Mouse (Mus musculus): ENCODE results near the gene Glyatl3. TPM values are rescaled to one million over a fixed set of nuclear protein-coding genes. Genes with fewer than 3 reads are reported as not detected.
A peak's percentile ranks its signal among the peaks of the same experiment; 100 is the strongest.

Glyatl3 gene
- polyA plus RNA-seq, 1 experiment: not detected

DNA sequence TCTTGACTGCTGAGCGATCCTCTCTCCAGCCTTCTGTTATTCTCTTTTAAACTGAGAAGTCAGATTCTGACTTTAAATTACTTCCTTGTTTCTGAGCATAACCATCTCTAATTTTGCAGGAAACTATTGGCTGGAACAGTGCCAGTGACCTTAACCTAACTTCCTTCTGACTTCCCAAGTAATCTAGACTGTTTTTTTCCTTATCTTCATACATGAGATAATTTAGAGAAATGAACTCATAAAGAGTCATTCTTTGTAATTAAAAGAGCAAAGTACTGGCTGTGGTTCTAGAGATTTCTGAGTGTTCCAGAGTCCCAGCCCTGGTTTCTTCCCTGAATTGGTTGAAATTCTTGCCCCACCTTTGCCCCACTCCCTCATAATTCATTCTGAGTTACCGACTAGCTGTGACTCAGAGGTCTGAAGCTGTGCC lies 40.6 kb downstream of the Glyatl3 start:
- peak overlapping the region; percentile 37; the same call in 1 of the 2 replicates for H3K27ac ChIP-seq (ENCODE audit: insufficient read depth, low read length)
- no peak for TF ChIP-seq POLR2A (IDR thresholded peaks at IDR 0.05; ENCODE audit: low read depth, low read length)
- TF ChIP-seq CTCF (IDR thresholded peaks at IDR 0.05; ENCODE audit: borderline replicate concordance, insufficient read depth, low read length): no peak
- H3K4me1 ChIP-seq (ENCODE audit: control insufficient read depth, insufficient read depth, low read length): peaks cover 4% of the 10 kb centered on the region; the same call in 1 of the 2 replicates
- no peak overlapping the region for H3K4me3 ChIP-seq (ENCODE audit: insufficient read depth, low read length)

DNA sequence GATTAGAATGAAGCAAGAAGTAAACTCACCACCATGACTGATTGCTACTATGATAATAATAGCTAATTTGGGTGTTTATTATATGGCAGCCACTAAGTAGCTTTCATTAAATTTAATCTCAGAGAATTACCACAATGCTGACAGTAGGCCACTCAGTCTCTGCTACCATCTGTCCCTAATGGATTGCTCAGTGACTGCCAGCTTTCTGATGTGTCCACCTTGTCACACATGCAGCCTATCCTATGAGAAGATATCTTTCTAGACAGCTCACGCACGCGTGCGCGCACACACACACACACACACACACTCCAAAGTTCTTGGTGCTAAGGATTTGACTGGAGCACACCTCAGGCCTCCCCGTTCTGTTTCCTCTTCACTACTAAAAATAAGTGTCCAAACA lies 41.5 kb downstream of the Glyatl3 start:
- no peak overlapping the region for H3K27ac ChIP-seq (ENCODE audit: insufficient read depth, low read length)
- H3K4me1 ChIP-seq (ENCODE audit: control insufficient read depth, insufficient read depth, low read length): peaks cover 4% of the 10 kb centered on the region; the same call in 1 of the 2 replicates
- TF ChIP-seq CTCF (IDR thresholded peaks at IDR 0.05; ENCODE audit: borderline replicate concordance, insufficient read depth, low read length): no peak
- TF ChIP-seq POLR2A (IDR thresholded peaks at IDR 0.05; ENCODE audit: low read depth, low read length): no peak
- H3K4me3 ChIP-seq (ENCODE audit: insufficient read depth, low read length): no peak overlapping the region

DNA sequence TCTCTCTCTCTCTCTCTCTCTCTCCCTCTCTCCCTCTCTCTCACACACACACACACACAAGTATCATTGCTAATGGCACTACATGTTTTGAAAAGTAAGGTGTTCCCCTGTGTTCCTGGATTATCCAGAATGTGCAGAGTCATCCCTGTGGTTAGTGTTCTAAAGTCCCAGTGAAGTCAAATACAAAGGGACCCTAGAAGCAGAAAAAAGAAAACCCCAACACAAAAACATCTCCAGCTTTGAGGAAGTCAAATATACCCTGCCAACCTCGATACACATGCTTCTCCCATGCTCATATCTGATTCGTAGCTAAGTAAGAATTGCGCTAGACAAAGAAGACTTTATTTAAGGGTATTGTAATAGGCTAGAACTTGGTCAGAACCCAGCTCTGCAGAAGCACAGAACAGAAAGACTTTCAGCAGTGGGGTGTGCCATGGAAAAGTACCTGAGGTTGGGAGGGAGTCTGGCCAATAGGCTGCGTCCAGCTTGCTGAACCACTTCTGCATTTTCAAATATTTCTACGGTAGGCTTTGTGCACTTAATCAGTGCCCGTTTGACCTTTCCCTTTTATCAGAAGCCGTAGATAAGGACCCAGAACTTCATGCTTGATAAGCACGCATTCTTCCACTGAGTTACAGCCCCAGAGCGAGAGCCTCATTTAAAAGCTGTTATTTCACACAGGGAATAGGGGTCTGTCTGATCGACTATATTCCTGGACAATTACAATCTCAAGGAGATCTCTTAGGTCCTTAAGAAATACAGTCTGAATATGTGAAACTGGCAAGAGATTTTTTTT lies 45.0 kb downstream of the Glyatl3 start:
- Histone ChIP-seq H3K4me3 (ENCODE audit: insufficient read depth, low read length) (no peak overlapping the region), H3K4me1 (ENCODE audit: control insufficient read depth, insufficient read depth, low read length) (0 out of 2 replicates have a peak, but pooled peaks cover 2% of the 10 kb centered on the region), H3K27ac (ENCODE audit: insufficient read depth, low read length) (no peak overlapping the region)
- no peak for TF ChIP-seq POLR2A (IDR thresholded peaks at IDR 0.05; ENCODE audit: low read depth, low read length)
- TF ChIP-seq CTCF (IDR thresholded peaks at IDR 0.05; ENCODE audit: borderline replicate concordance, insufficient read depth, low read length): no peak

DNA sequence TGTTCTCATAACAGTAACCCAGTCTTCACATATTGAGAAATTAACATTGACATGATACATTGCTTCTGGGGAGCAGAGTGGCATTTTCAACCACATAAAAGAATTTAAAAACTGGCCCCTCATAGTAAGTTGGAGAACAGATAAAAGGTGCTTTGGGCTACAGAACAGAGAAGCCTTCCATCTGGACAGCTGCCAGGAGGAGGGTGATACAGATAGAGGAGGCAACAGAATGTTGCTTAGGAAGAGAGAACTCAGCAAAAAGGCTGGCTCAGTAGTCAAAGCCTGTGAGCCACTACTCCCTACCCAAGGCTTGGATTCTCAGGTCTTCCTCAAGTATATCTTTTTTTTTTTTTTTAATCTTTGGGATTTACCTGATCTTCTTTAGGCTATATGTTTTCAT lies 59.1 kb downstream of the Glyatl3 start:
- Histone ChIP-seq H3K4me3 (ENCODE audit: insufficient read depth, low read length) (no peak overlapping the region), H3K27ac (ENCODE audit: insufficient read depth, low read length) (no peak overlapping the region), H3K4me1 (ENCODE audit: control insufficient read depth, insufficient read depth, low read length) (no peaks in the 10 kb centered on the region)
- TF ChIP-seq POLR2A (IDR thresholded peaks at IDR 0.05; ENCODE audit: low read depth, low read length) (no peak), CTCF (IDR thresholded peaks at IDR 0.05; ENCODE audit: borderline replicate concordance, insufficient read depth, low read length) (no peak)

Other genes starting within 250 kb of the Glyatl3 start
- not detected in 2 replicates for gene Esp1, start 187.2 kb downstream of the Glyatl3 start, polyA plus RNA-seq (2011; ENCODE audit: insufficient read length, low read depth, missing spikeins)
- 0.40 TPM in 1 of 2 replicates, not detected in the other for gene Crisp2, start 107.3 kb downstream of the Glyatl3 start, polyA plus RNA-seq (2011; ENCODE audit: insufficient read length, low read depth, missing spikeins)
- not detected in 2 replicates for gene Rhag, start 103.2 kb downstream of the Glyatl3 start, polyA plus RNA-seq (2011; ENCODE audit: insufficient read length, low read depth, missing spikeins)
- 6.2 and 8.0 TPM in 2 replicates for gene 9130008F23Rik, start 33.8 kb downstream of the Glyatl3 start, polyA plus RNA-seq (2011; ENCODE audit: insufficient read length, low read depth, missing spikeins)
- gene Mut, start 20.3 kb upstream of the Glyatl3 start, polyA plus RNA-seq (2011; ENCODE audit: insufficient read length, low read depth, missing spikeins): 25.9 and 27.8 TPM in 2 replicates
- 11.6 and 20.8 TPM in 2 replicates for gene Cenpq, start 20.7 kb upstream of the Glyatl3 start, polyA plus RNA-seq (2011; ENCODE audit: insufficient read length, low read depth, missing spikeins)